Mouse (Mus musculus): Measurements from ENCODE around the gene Tbx5. TPM values are rescaled to one million over a fixed set of nuclear protein-coding genes. Genes with fewer than 3 reads are reported as not detected.
"Not testable (repeated sequence)": the region's sequence is repeated elsewhere in the genome, so short reads cannot be mapped to it uniquely, and the experiment has no call there.

Gene Tbx5
- total RNA-seq, 2 experiments from 2014 or later: 0.07 to 0.80 TPM

- no peak for DNase-seq (ENCODE audit: low spot score in 2 of 2)
Measured at GRCm38 (mm10) chr5:119841634-119842420, 9.4 kb downstream of the Tbx5 start.

GRCm38 (mm10) chr5:119842701-119843393 is 10.4 kb downstream of the Tbx5 start:
- no peak for DNase-seq (ENCODE audit: low spot score in 2 of 2)

GRCm38 (mm10) chr5:119843394-119843777 is 10.9 kb downstream of the Tbx5 start:
- DNase-seq (ENCODE audit: low spot score in 2 of 2): no peak

GRCm38 (mm10) chr5:119844366-119844765 is 11.9 kb downstream of the Tbx5 start:
- no peak for DNase-seq (ENCODE audit: low spot score in 2 of 2)

- no peak for DNase-seq (ENCODE audit: low spot score in 2 of 2)
Measured at GRCm38 (mm10) chr5:119844994-119845393, 12.5 kb downstream of the Tbx5 start.

- no peak for DNase-seq (ENCODE audit: low spot score in 2 of 2)
Measured at GRCm38 (mm10) chr5:119857052-119857451, 24.6 kb downstream of the Tbx5 start.

GRCm38 (mm10) chr5:119861301-119861700 is 28.8 kb downstream of the Tbx5 start:
- no peak for DNase-seq (ENCODE audit: low spot score in 2 of 2)

GRCm38 (mm10) chr5:119862431-119862830 is 30.0 kb downstream of the Tbx5 start:
- no peak for DNase-seq (ENCODE audit: low spot score in 2 of 2)

- no peak for DNase-seq (ENCODE audit: low spot score in 2 of 2)
Measured at GRCm38 (mm10) chr5:119866277-119867235, 34.1 kb downstream of the Tbx5 start.

- no peak for DNase-seq (ENCODE audit: low spot score in 2 of 2)
Measured at GRCm38 (mm10) chr5:119867986-119868385, 35.5 kb downstream of the Tbx5 start.

GRCm38 (mm10) chr5:119875421-119875820 is 43.0 kb downstream of the Tbx5 start:
- no peak for DNase-seq (ENCODE audit: low spot score in 2 of 2)

- peak in 1 of 2 experiments; percentile 9 for DNase-seq (ENCODE audit: low spot score in 2 of 2)
Measured at GRCm38 (mm10) chr5:119877185-119877584, 44.7 kb downstream of the Tbx5 start.

- no peak for DNase-seq (ENCODE audit: low spot score in 2 of 2)
Measured at GRCm38 (mm10) chr5:119885595-119885994, 53.1 kb downstream of the Tbx5 start.

GRCm38 (mm10) chr5:119887381-119887780 is 54.9 kb downstream of the Tbx5 start:
- no peak for DNase-seq (ENCODE audit: low spot score in 2 of 2)

GRCm38 (mm10) chr5:119891960-119892359 is 59.5 kb downstream of the Tbx5 start:
- no peak for DNase-seq (ENCODE audit: low spot score in 2 of 2)

- DNase-seq (ENCODE audit: low spot score in 2 of 2): no peak
Measured at GRCm38 (mm10) chr5:119893060-119893459, 60.6 kb downstream of the Tbx5 start.

- no peak for DNase-seq (ENCODE audit: low spot score in 2 of 2)
Measured at GRCm38 (mm10) chr5:119896605-119897004, 64.1 kb downstream of the Tbx5 start.

- DNase-seq (ENCODE audit: low spot score in 2 of 2): no peak
Measured at GRCm38 (mm10) chr5:119916551-119917171, 84.2 kb downstream of the Tbx5 start.

- DNase-seq (ENCODE audit: low spot score in 2 of 2): not testable (repeated sequence)
Measured at GRCm38 (mm10) chr5:119918381-119918780, 85.9 kb downstream of the Tbx5 start.

GRCm38 (mm10) chr5:119920941-119921340 is 88.5 kb downstream of the Tbx5 start:
- DNase-seq (ENCODE audit: low spot score in 2 of 2): no peak

GRCm38 (mm10) chr5:119922229-119922628 is 89.8 kb downstream of the Tbx5 start:
- no peak for DNase-seq (ENCODE audit: low spot score in 2 of 2)

Measured in adrenal gland, adult 18-20 months (tissue).